Mouse (Mus musculus) MN1 (cell line): ENCODE measurements around the gene Pdcd4.
"Not testable (repeated sequence)": the region's sequence is repeated elsewhere in the genome, so short reads cannot be mapped to it uniquely, and the experiment has no call there.

Source experiments
- DNase-seq: peaks from one replicate; pipeline ENCODE4 v3.0.0-alpha.2; 2016; ENCODE audit warnings: low spot score

Gene Pdcd4

GRCm38 (mm10) chr19:53901931-53902738 is 10.1 kb downstream of the Pdcd4 start:
- peak; percentile 18 for DNase-seq

- peak; percentile 98 for DNase-seq
Observed at GRCm38 (mm10) chr19:53902739-53903487, 10.9 kb downstream of the Pdcd4 start.

- DNase-seq: peak; percentile 83
Observed at GRCm38 (mm10) chr19:53903507-53904321, 11.7 kb downstream of the Pdcd4 start.

GRCm38 (mm10) chr19:53904833-53905480 is 12.9 kb downstream of the Pdcd4 start:
- DNase-seq: peak; percentile 18

GRCm38 (mm10) chr19:53906033-53906702 is 14.1 kb downstream of the Pdcd4 start:
- DNase-seq: no peak

GRCm38 (mm10) chr19:53906703-53907070 is 14.7 kb downstream of the Pdcd4 start:
- DNase-seq: not testable (repeated sequence)

GRCm38 (mm10) chr19:53914950-53915349 is 22.9 kb downstream of the Pdcd4 start:
- no peak for DNase-seq

GRCm38 (mm10) chr19:53919541-53919940 is 27.5 kb downstream of the Pdcd4 start:
- no peak for DNase-seq

- DNase-seq: not testable (repeated sequence)
Observed at GRCm38 (mm10) chr19:53921996-53922395, 30.0 kb downstream of the Pdcd4 start.

- peak; percentile 58 for DNase-seq
Observed at GRCm38 (mm10) chr19:53925338-53925751, 33.3 kb downstream of the Pdcd4 start.

- DNase-seq: no peak
Observed at GRCm38 (mm10) chr19:53926705-53927104, 34.7 kb downstream of the Pdcd4 start.

- no peak for DNase-seq
Observed at GRCm38 (mm10) chr19:53929218-53929617, 37.2 kb downstream of the Pdcd4 start.

- DNase-seq: no peak
Observed at GRCm38 (mm10) chr19:53933050-53933449, 41.0 kb downstream of the Pdcd4 start.

- no peak for DNase-seq
Observed at GRCm38 (mm10) chr19:53934046-53934445, 42.0 kb downstream of the Pdcd4 start.

GRCm38 (mm10) chr19:53939467-53939866 is 47.4 kb downstream of the Pdcd4 start:
- no peak for DNase-seq

GRCm38 (mm10) chr19:53941139-53941538 is 49.1 kb downstream of the Pdcd4 start:
- DNase-seq: peak; percentile 18

GRCm38 (mm10) chr19:53942342-53942741 is 50.3 kb downstream of the Pdcd4 start:
- no peak for DNase-seq

- peak; percentile 99 for DNase-seq
Observed at GRCm38 (mm10) chr19:53943802-53944785, 52.1 kb downstream of the Pdcd4 start, which contains the start of the genes Shoc2 and Bbip1. Shoc2 (plus strand) TSS chr19:53944306. Bbip1 (minus strand) TSS chr19:53944627.

- DNase-seq: no peak
Observed at GRCm38 (mm10) chr19:53944786-53945169, 52.7 kb downstream of the Pdcd4 start.
